Mouse (Mus musculus) layer of hippocampus, adult 8-10 months (tissue): Measurements from ENCODE around the gene Galm. TPM values are rescaled to one million over a fixed set of nuclear protein-coding genes. Genes with fewer than 3 reads are reported as not detected.

Experiments used
- DNase-seq, 2 experiments: peaks; one replicate each; pipeline ENCODE4 v3.0.0; 2022; ENCODE audit warnings: low spot score in 2 of 2
- total RNA-seq, 4 experiments: library from RNA; stranded (reverse); gene quantifications; 2 replicates each; pipeline ENCODE4 v1.2.4; 2022

The Galm gene
- total RNA-seq, 4 experiments from 2014 or later = 4.4 to 5.4 (median 4.9) TPM

DNA sequence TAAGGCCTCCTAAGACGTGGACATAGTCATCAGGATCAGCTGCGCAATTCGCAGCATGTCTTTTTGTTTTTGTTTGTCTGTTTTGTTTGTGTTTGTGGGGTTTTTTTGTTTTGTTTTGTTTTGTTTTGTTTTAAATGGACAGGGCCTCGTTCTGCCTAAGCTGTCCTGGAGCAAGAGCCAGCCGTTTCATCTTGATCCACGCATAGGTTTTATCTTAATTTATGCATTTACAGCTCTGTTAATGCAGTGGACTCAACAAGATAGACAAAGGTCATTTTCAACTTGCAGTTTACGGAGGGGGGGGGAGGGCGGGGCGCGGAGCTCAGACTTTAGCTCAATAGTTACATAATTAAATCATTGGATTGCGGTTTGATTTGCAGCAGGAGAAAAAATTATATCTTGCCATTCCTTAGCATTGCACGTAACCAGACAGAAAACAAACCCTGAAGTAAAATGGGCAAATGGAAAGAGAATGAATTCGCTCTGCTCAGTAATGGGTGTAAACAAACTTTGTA is 1.3 kb downstream of the Galm start:
- DNase-seq = no peak

DNA sequence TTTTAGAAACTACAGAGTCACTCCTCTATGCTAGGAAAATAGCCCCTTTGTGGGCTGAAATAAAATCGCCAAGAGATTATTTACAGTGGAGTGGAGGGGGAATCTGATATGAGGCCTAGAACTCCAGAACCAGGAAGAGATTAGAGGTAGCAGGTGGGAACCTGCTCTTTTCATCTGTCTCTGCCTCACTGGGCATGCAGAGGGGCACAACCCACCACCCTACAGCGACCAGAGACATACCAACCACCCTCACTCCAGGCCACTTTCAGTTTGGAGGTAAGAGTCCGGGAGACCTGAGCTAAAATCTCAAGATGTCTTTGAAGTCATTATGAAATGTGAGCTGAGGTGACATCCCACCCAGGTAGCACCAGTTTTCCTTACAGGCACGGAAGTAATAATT is 2.1 kb downstream of the Galm start:
- DNase-seq = no peak

DNA sequence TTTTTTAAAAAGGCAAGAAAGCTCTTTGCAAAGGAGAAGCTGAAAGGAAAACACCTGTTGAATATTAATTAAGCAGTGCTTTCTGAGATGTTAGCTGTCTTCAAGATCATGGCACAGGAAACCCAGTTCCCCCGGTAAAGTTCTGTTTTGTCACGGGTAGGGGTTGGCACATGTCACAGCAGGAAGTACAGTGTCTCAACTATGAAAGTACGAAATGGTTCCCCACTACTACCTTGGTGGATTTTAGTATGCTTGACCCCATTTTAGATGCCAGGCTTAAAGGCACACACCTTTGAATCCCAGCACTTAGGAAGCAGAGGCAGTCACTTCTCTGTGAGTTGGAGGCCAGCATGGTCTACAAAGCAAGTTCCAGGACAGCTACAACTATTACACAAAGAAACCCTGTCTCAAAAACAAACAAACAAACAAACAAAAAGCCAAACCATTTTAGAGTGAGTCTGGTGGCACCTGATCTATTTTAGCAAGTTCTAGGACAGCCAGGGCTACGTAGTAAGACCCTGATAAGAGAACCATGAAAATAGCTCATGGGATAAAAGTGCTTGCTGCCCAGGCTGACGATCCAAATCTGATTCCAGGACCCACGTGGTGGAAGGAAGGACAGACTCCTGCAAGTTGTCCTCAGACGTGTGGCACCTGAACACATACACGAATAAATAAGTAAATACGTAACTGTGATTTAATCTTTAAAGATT is 3.6 kb downstream of the Galm start:
- no peak for DNase-seq

DNA sequence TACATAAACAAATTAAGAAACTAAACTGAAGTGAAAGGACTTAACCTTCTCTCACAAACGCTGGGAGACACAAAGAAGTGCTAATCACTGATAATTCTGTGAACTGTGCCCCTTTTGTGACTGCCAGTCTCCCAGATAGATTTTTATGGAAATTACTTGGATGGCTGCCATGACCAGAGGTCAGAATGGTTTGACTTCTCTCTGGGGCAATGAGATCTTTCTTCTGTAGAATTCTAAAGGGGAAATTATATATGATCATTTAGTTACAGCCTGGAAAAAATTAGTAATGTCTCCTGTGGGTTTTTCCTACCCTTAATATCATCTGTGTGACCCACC is 4.1 kb downstream of the Galm start:
- DNase-seq = no peak

DNA sequence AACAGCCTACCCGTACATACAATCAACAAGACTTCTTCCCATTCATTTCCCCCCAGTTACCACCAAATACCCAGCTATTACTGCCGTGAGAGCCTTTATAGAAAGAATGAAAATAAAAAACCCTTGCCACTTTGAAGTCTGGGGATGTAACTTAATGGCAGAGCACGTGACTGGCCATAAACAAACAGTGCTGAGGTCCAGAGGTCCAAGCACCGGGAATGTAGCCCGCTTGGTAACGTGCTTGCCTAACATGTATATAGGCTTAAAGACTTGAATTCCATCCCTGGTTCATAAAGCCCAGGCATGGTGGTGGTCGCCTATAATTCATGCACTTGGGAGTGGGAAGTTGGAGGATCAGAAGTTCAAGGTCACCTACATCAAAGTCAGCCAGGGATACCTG is 4.6 kb downstream of the Galm start:
- DNase-seq = no peak

DNA sequence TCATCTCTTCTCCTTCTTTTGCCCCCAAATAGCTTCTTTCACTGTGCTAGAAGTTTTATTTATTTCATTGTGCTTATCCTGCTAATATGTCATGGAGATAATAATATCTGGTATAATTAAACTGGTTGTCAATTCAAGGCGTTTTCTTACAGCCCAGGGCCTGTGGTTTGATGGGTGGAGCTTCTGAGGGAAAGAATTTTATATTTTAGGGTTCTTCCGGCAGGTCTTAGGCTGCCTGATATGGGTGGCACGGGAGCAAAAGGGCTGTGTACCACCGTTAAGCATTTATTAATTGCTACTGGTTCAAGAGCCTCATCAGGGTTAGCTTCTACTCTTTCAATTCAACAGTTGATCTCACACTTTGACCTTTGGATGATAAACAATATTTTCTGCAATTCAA is 5.2 kb downstream of the Galm start:
- DNase-seq = no peak

DNA sequence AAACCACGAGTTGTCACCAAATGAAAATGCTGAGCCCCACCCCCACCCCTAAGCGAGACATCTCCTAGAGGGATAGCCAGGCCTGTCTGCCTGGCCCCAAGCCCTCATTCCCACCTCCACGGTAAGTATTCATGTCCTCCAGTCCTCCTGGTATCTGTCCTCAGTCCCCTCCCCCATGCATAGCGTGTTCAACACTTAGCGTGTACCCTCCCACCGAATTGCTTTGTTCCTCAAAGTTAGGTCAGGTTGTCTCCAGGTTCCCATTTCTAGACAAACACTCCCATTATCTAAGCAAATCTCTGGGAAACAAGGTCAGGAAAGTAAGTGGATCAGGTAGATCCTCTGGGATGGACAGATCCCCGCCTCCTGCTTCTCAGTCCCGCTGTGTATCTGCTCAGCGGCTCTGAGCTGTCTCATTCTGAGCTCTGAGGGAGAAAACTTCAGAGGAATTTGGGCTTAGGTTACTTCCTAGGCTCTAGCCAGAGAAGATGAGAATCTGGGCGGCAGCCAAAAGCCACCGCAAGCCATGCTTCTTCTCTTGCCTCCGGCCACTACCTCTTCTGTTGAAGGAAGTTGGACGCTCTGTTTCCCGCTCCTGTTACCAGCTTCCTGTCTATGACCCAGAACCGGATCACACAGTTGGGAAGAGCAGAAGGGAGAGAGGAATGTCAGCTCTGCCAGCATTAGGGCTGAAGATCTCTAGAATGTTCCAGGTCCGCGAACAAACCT is 11.3 kb downstream of the Galm start:
- no peak for DNase-seq

DNA sequence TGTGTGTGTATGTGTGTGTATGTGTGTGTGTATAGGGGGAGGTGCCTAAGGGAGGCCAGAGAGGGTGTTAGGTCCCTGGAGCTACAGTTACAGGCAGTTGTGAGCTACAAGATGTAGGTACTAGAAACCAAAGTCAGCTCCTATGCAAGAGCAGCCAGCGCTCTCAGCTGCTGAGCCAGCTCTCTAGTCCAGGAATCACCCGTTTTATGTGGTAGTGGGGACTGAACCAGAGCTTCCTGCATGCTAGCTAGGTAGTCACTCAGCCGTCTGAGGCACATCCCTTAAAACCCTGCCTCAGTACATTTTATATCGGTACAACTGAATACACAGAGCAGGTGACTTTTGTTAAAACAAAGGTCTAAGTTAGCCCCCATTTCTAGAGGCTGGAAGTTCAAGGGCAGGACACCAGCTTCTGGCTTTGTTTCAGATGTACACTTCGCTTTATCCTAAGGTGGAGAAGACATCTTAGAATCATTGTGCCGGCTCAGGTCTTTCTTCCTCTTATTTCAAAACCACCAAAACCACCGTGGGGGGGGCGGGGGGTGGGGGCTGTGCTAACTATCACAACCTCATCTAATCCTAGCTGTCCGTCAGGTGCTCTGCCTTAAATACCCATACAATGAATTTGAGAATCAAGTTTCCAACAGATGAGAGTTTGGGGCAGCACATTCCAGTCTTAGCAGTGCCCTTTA is 12.6 kb downstream of the Galm start:
- no peak for DNase-seq

DNA sequence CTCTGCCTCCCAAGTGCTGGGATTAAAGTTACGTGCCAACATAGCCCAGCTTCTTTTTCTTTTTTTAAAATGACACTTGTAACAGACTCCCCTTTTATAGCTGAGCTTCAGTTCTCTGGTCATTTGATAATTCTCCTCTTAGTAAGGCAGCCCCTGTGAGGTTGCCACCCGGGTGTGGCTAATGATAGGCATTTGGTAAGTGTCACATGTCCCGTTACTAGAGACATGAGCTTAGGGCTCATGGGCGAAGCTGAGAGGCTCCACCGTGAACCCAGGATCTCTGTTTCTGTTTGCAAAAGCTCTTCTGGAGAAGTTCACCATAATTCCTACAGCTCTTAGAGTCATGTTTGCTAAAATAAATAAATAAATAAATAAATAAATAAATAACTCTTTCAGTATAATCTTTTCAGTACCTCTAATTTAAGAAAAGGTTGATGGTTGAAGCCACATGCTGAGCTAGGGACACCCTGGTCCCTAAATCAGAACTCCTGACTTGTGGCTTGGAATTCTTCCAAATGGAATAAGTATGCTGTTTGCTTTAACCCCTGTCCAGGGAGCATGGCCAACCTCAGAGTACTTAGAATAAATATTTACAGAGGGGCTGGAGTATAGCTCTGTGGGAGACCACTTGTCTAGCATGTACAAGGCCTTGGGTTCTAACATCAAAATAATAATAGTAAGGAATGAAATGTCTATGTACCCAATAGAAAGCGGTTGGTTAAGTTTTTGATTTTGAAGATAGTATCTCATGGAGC is 16.4 kb downstream of the Galm start:
- DNase-seq = no peak

DNA sequence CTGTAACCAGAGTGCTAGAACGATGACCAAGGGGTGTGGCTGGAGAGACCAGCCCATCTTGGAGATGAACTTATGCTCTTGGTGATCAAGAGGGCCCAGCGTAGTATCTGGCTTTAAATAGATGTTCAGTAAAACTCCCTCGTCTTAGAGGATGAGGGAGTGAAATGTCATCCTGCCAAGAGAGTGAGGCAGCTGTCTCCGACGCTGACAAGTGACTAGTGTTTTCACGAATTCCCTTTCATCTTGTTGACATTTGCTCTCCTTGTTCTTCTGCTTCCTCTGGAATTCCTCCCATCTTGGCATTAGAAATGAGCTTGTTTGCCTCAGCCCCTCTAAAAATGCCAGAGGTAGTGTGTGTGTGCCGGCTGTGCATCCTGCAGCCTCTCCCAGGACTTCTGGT is 17.9 kb downstream of the Galm start:
- no peak for DNase-seq

DNA sequence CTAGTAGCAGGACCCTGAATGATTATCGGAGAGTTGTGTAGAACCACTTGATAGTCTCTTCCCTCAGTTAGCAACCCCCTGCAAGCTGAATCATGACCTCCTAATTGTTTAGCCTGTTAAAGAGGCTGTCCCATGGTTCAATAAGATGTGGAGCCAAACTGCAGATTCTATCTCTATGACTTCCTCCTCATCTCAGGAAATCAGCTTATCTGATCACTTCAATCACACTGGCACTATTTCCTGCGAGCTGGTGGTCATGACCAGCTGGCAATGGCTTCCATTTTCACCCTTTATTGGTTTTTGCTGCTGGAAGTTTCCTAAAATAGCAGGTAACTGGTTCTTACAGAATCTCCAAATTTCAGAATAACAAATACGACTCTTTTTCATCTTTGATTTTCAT is 18.5 kb downstream of the Galm start:
- no peak for DNase-seq

DNA sequence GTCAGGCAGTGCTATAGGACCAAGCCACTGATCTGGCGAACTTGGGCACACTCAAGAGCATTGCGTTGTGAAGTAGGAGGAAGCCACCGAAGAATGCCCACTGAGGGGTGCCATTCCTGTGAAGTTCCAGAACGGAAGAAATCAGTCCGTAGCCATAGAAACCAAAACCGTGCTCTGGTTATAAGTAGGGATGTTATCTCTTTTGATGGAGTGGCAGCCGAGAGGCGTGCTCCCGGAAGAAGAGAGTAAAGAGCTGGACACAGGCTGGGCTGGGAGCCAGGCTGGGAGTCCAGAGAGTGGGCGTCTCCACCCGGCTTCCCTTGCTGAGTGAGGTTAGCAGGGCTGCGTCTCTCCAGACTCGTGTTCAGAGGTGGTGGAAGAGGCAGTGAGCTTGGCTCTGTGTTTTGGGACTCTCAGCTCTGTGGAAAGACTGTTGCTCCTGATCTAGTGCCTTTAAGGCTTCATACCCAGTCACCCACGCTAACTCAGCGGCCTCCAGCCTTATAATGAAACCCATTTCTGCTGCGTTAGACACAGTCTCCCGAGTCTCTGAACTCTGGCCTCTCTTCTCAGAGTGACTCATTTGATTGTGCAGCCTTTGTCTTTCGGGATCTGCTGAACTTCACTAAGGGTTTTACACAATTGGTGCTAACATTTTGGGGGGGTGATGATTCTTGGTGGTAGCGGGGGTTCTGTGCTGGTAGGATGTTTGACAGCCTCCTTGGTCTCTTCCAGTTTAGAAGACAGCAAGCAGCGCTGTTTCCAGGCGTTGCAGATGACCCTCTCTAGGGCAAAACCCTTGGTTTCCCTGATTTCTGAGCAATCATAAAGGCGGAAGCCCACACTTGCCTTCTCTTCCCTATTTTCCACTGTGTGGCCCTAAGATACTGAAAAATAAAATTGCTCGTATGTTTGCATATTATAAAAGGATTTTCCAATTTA is 21.1 kb downstream of the Galm start:
- peak in 1 of 2 experiments; percentile 39 for DNase-seq

DNA sequence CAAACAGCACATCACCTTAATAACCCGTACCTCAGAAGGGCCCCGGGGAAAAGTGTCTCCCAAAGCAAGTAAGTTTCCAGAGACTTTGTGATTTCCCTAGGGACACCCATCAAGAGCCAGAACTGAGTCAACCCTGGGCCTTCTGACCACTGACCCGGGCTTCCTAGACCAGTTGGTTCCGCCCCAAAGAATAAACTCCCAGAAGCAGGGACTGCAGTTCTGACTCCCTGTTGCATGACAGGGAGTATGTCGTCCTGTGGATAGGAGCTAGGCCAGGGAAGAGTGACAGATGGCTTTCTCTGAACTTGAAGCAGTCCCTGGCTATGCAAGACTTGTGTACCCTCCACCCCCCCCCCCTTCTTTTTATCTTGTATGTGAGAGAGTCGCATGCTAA is 21.7 kb downstream of the Galm start:
- DNase-seq = no peak

DNA sequence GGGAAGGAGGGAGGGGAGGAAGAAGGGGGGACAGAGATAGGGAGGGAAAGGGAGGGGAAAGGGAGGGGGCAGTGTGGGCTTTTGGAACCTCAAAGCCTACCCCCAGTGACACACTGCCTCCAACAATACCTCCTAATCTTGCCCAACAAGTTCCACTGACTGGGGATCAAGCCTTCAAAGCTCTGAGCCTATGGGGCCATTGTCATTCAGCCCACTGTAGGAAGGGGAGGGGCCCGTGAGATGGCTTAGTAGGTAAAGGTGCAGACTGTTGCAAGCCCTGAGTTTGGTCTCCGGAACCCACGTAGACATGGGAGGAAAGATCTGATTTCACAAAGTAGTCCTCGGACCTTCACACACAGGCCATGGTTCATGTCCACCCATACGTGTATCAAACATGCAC is 24.1 kb downstream of the Galm start:
- no peak for DNase-seq

DNA sequence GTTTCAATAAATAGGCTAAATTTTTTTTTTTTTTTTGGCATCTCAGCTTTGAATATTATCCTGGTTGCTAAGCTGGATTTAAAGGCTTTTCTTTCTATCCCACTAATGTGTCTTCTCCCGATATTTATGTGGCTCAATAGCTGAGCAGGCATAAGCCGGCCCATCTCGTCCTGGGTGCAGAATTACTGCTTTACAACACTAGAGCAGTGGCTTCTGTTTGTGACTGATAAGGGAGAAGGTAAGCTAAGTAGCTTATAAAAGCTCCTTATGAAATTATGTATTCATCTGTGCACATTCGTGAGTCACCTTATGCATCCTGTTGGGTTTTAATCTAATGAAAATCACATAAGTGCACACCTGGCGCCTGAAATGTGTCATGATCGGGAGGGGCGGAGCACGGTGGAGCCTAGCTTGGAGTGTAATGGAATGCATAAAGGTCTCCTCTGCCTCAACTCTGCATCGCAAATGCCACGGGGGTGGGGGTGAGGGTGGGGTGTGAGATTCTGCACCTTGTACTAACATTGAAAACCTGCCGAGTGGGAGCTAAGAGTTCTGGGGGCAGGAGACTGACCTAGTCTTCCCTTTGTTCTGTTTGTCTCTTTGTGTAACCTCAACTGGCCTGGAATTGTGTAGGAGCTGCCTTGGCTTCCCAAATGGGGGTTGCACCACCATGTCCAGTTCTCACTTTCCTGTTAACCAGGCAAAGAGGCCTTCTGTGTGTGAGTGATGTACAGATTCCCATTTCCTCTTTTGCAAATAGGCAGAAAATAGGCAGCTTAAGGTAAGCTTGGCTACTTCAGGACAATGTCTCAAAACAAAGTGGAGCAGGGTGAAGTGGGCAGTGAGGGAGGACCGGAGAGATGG is 25.7 kb downstream of the Galm start:
- DNase-seq = no peak

DNA sequence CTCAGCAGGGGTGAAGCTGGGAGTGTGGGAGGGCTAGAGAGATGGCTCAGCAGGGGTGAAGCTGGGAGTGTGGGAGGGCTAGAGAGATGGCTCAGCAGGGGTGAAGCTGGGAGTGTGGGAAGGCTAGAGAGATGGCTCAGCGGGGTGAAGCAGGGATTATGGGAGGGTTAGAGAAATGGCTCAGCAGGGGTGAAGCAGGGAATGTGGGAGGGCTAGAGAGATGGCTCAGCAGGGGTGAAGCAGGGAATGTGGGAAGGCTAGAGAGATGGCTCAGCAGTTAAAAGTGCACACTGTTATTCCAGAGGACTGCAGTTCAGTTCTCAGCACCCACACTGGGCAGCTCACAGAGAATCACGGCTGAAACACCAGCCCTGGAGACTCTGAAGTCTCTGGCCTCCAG is 26.4 kb downstream of the Galm start:
- no peak for DNase-seq

DNA sequence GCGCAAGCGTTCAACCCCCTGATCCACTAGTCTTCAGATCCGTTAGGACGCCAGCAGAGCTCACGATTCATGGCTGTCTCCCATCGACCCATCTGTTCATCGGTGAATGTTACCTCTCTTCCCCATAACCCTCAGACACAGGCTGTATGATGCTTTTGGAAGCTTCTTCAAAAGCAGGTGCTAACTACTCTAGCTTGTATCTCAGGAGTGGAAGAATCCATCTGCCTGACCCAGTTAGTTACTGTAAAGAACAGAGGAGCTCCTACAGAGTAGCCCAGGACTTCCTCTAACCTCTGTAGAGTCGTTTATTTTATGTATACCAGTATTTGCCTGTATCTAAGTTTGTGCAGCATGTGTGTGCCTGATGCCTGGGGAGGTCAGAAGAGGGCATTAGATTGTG is 29.6 kb downstream of the Galm start:
- no peak for DNase-seq

DNA sequence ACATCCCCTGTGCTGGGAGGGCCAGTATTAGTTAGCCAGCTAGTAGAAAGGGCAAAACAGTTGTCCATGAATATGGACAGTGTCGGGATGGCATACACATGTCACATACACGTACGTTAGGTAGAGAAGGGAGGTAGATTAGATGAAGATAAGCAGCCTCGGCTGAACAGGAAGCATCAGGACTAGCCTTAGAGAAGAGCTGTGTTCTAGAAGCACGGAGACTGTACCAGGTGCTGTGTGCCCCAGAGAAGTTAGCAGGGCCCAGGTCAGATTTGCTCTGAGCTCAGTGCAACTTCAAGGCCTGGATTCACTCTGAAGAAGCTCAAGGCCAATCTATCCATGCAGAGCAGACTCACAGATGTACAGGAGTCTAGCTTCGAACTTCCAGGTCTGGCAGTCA is 30.2 kb downstream of the Galm start:
- DNase-seq = no peak

DNA sequence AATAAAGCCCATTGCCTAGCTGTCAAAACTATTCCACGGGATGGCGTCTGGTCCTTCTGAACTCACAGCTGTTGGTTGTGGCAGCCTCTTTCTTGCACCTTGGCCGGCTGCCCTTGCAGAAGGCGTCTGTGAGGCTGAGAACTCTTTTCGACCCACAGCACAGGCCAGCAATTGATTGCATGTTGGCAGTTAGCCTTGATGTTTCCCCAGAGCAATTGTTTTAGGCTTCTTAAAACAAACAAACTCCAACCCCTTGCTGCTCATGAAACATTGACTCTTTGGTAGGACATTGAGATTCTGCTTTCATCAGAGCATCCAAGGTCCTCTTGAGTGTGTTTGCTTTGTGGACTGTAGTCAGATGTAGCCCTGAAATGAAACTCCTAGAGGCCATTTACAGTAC is 33.2 kb downstream of the Galm start:
- peak; percentile 69 to 70 for DNase-seq

DNA sequence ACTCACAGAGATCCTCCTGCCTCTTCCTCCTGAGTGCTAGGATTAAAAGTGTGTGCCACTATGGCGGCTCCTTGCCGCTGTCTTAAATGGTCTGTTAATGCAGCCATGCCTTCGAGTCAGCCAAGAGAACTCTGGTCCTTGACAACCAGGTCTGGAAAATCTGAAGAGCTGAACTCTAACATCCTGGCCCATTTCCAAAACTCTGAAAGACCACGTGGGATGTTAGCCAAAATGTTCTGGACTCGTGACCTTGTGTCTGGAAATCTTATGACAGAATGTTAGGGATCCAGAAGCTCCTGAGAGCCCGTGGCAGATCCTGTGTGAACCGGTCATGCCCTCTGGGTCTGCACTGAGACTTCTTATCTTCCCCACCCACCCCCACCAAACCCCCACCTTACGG is 36.7 kb downstream of the Galm start:
- no peak for DNase-seq
